Mouse (Mus musculus): Measurements from ENCODE around the gene Lzic.
A peak's percentile ranks its signal among the peaks of the same experiment; 100 is the strongest.

Gene Lzic

GRCm38 (mm10) chr4:149484566-149484965 lies 463 bp upstream of the Lzic start:
- DNase-seq, result no peak

- peak; percentile 46 for DNase-seq
Measured at GRCm38 (mm10) chr4:149485825-149486206, 787 bp downstream of the Lzic start.

- no peak for DNase-seq
Measured at GRCm38 (mm10) chr4:149487729-149488128, 2.7 kb downstream of the Lzic start.

- no peak for DNase-seq
Measured at GRCm38 (mm10) chr4:149489415-149490240, 4.6 kb downstream of the Lzic start.

- DNase-seq, result no peak
Measured at GRCm38 (mm10) chr4:149491151-149491550, 6.1 kb downstream of the Lzic start.

- DNase-seq, result no peak
Measured at GRCm38 (mm10) chr4:149496612-149497011, 11.6 kb downstream of the Lzic start.

GRCm38 (mm10) chr4:149498901-149499300 lies 13.9 kb downstream of the Lzic start:
- DNase-seq, result no peak

- DNase-seq, result no peak
Measured at GRCm38 (mm10) chr4:149499790-149500189, 14.8 kb downstream of the Lzic start.

- no peak for DNase-seq
Measured at GRCm38 (mm10) chr4:149504363-149504762, 19.3 kb downstream of the Lzic start.

GRCm38 (mm10) chr4:149504858-149505257 lies 19.8 kb downstream of the Lzic start:
- DNase-seq, result no peak

GRCm38 (mm10) chr4:149505261-149505967 lies 20.4 kb downstream of the Lzic start:
- DNase-seq, result no peak

GRCm38 (mm10) chr4:149506904-149507303 lies 21.9 kb downstream of the Lzic start:
- DNase-seq, result no peak

GRCm38 (mm10) chr4:149511221-149511646 lies 26.2 kb downstream of the Lzic start:
- no peak for DNase-seq

- DNase-seq, result no peak
Measured at GRCm38 (mm10) chr4:149512072-149512471, 27.0 kb downstream of the Lzic start.

GRCm38 (mm10) chr4:149515706-149516105 lies 30.7 kb downstream of the Lzic start:
- peak; percentile 11 for DNase-seq

GRCm38 (mm10) chr4:149517868-149518340 lies 32.9 kb downstream of the Lzic start, which contains the start of gene Ctnnbip1:
TSS of gene Ctnnbip1 (plus strand) at chr4:149518236.
- peak; percentile 96 for DNase-seq

- DNase-seq, result no peak
Measured at GRCm38 (mm10) chr4:149518351-149519220, 33.6 kb downstream of the Lzic start.

GRCm38 (mm10) chr4:149521258-149521657 lies 36.2 kb downstream of the Lzic start:
- DNase-seq, result no peak

GRCm38 (mm10) chr4:149523961-149524360 lies 38.9 kb downstream of the Lzic start:
- no peak for DNase-seq

GRCm38 (mm10) chr4:149525170-149525569 lies 40.1 kb downstream of the Lzic start:
- no peak for DNase-seq

- no peak for DNase-seq
Measured at GRCm38 (mm10) chr4:149525811-149526210, 40.8 kb downstream of the Lzic start.

- no peak for DNase-seq
Measured at GRCm38 (mm10) chr4:149526330-149526729, 41.3 kb downstream of the Lzic start.
